Mouse (Mus musculus) T-helper 1 cell (primary cell): ENCODE results near the gene March1.

Source experiments
- in situ Hi-C: fragments of 300-600 bp; cut with MboI, MseI; formaldehyde crosslinking; loops from one replicate; pipeline ENCODE4 v1.15.1; 2025; ENCODE audit warnings: high pct_unique_total_duplicates

The March1 gene

DNA sequence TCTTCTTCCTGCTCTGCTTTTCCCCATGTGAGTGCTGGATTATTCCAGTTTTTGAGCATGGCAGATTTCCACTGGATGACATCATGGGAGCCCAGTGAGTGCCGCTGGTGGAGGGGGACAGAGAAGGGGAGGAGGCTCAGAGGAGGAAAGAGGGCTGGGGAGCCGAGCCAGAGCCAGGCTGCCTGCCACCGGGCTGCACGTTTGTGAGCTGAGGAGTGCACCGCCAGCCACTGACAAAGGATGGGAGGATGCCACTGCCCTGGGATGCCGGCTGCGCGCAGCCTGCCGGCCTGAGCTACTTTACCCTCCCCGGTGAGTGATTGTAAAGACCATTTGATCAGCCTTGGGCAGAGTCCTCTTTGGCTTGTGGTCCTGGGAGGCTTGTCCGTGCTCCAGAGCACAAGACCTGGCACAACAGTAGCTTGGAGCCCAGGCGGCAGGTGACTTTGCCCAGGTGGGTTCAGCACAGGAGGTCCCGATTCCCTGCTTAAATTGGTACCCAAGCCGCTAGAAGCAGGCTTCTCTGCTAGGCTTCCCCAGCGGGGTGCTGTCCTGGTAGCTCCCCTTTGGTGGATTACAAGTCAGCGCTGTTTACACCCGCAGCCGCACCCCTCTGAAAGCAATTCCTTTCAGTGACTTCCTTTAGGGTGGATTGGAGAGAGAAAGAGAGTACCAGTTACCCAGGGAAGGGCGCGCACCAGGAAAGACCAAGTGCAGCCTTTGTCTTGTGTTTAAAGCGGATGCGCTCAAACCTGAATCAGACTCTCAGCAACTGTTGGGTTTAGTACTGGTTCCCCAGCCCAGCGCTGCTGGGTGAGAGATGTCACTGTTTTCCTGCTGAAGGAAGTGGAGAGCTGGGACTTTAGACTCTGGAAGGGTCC lies at the start of gene March1:
Gene March1 (plus strand): TSS at position 30 of the 881 bp plus-strand sequence.
- in situ Hi-C loops, result no loop called here

DNA sequence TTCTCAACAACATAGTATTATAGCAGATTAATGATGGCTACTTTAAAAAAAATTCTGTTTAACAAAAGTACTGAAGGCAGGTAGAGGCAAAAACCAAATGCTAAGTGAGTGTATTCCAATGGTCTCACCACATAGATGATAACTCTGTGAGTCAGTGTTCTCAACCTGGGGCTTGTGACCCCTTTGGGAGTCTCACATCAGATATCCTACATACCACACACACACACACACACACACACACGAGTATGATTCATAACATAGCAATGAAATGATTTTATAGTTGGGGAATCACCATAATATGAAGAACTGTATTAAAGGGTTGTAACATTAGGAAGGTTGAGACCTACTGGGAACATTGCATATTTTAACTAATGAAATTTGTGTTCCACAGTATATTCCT lies 30.8 kb upstream of the March1 start:
- in situ Hi-C loops, result no loop called here

- in situ Hi-C loops, result no loop called here
Measured at GRCm38 (mm10) chr8:65603241-65603640, 14.5 kb upstream of the March1 start.

DNA sequence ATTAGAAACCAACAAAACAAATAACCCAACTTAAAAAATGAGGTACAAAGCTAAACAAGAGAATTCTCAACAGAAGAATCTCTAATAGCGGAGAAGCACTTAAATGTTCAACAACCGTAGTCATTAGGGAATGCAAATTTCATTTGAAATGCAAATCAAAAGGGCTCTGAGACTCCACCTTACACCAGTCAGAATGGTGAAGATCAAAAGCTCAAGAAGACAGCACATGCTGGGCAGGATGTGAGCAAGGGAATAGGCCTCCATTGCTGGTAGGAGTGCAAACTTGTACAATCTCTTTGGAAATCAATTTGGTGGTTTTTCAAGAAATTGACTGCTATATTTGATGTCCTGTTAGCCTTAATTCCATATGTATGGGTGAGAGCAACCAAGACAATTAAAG lies 8.2 kb upstream of the March1 start:
- in situ Hi-C loops, result no loop called here

- in situ Hi-C loops, result no loop called here
Measured at GRCm38 (mm10) chr8:65618966-65619365, 1.3 kb downstream of the March1 start.

DNA sequence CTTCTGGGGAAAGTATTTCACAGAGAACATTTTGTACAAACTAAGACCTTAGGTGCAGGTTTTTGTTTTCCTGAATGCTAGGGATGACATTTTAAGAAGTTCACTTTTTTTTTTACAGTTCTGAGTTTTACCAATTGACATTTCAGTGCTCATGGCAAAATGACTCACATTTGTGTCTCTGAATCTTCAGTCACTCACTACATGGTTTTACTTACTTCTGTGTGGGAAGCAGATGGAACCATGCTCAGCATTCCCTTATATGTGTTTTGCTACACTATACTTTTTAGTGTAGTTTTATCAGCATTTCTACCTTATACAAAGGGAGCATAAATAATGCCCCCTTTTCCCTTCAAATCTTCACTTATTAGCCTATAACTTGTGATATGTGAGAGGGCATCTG lies 27.2 kb downstream of the March1 start:
- in situ Hi-C loops, result no loop called here

- in situ Hi-C loops, result no loop called here
Measured at GRCm38 (mm10) chr8:65645502-65645901, 27.8 kb downstream of the March1 start.

DNA sequence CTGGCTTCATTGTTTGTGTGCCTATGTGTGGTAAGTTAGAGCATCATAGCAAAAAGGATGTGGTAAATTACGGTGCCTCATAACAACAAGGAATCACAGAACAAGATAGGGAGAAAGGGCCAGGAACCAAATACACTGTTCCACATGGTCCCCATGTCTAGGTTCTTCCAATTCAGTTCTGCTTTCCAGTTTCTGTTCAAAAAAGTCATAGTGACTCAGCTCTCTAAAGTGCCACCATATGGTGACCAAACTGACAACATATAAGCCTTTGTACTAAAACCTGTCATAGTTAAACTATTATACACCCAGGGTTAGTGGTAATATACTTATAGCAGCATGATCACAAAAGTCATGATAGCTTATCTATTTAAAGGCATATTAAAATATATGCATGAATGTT lies 28.2 kb downstream of the March1 start:
- in situ Hi-C loops, result no loop called here

- in situ Hi-C loops, result no loop called here
Measured at GRCm38 (mm10) chr8:65655924-65656323, 38.2 kb downstream of the March1 start.

DNA sequence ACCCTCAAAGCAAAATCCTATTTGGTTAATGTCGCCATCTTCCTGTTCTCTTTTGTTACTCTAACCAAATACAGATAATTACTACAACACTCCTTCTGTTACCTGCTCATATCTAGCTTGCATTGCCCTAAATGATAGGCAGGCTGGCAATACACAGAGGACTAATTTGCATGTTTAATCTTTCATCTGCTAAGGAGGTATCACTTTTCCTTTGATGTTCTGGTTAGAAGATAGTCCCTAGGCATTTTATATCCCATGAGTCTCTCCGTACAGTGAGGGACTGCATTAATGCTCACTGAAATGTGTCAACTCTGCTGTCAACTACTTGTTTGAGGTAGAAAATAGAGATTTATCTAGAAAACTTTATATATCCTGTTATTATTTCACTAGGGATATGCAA lies 44.2 kb downstream of the March1 start:
- in situ Hi-C loops, result no loop called here

DNA sequence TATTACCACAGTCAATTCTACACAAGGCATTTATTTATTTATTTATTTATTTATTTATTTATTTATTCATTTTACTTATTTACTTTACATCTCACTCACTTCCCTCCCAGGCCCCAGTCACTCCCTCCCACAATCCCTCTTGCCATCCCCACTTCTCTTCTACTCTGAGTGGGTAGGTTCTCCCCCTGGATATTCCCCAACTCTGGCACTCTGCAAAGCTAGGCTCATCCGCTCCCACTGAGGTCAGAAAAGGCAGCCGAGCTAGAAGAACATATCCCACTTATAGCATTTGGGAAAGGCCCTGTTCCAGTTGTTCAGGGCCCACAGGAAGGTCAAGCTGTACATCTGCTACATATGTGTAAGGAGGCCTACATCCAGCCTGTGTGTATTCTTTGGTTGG lies 48.1 kb downstream of the March1 start:
- in situ Hi-C loops, result no loop called here

GRCm38 (mm10) chr8:65743066-65743465 lies 125.4 kb downstream of the March1 start:
- in situ Hi-C loops, result no loop called here

GRCm38 (mm10) chr8:65775815-65776214 lies 158.1 kb downstream of the March1 start:
- in situ Hi-C loops, result no loop called here

DNA sequence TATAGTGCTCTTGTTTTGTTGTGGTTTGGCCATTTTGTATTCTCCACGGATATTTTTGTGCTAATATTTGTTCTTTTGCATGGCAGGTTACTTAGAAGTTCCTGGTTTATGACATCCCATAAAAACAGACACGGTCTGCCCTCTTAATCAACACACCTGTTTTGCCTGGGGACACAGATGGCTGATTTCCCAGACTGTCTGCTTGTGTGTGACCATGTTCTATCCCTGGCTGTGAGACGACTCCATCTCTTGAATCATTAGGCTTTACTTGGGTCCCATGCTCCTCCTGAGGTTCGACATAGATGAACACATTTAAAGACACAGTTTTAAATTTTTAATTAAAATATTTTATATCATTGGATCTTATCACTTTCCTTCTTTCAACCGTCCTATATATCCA lies 163.5 kb downstream of the March1 start:
- in situ Hi-C loops, result no loop called here

GRCm38 (mm10) chr8:65812971-65813370 lies 195.3 kb downstream of the March1 start:
- in situ Hi-C loops, result no loop called here

GRCm38 (mm10) chr8:65922294-65923019 lies 304.8 kb downstream of the March1 start:
- in situ Hi-C loops, result no loop called here

- in situ Hi-C loops, result no loop called here
Measured at GRCm38 (mm10) chr8:65956948-65957347, 339.2 kb downstream of the March1 start.

DNA sequence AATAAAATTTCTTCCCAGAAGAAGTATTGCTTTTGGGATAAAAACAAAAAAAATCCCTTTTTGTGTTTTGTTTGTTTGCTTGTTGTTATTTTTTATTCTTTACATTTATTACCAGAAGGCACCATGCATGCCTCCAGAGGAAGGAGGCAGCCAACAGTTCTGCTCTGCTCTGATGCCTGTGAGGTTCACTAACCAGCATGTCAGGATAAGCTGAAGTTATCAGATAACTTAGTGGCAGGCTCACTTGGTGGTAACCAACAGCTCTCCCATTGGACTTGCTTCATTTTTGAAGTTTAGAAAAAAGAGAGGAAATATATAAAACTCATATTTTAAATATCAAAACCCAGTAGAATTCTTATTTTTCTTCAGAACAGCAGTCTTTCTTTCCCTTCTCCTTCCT lies 339.8 kb downstream of the March1 start:
- in situ Hi-C loops, result no loop called here

DNA sequence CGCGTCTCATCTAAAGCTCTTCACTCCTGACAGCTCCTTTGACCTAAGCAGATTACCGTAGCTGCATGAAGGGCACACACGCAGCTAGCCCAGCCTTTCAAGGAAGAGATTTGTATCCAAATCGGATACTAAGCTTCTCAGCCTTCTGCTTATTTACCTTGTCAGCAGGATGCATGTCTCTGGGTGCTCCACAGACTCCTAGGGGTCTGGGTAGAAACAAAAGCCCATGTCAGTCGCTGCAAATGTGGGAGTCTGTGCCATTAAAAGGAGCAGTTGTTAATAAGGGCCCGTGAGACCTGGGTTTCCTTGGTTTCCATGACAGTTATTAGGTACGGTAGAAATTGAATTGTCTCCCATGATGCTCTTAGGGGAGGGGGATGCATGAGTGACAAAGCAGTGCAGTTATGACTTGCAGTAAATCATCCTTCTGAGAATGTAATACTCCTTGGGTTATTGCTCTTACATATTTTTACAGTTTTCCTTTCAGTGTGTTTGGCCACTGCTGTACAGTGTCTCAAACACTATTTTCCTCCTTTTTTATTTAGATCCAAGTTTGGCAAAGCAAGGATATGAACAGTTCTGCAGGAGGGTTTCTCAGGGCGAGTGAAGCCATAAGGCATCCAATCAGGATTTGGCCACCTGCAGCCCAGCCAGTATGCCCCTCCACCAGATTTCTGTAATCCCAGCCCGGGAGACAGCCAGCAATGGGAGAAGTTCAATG lies 349.0 kb downstream of the March1 start:
- in situ Hi-C loops, result no loop called here

- in situ Hi-C loops, result no loop called here
Measured at GRCm38 (mm10) chr8:65967223-65967778, 349.6 kb downstream of the March1 start.

DNA sequence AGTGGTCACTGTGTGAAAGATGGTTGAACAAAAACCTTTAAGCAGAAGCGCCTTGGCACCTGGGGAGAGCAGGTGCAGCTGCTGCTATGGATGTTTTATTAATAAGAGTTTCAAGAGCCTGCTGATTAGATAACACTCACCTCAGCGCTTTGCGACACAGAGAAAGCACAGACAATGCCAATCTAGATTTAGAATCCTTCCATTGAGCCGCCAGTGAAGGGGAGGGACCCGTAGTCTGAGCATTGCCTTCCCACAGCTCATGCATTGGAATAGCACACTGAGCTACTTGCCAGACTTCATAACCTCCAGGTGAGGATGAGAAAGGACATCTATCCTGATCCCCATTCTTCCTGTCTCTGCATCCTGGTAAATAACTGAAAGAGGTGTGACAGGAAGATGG lies 359.2 kb downstream of the March1 start:
- in situ Hi-C loops, result no loop called here

DNA sequence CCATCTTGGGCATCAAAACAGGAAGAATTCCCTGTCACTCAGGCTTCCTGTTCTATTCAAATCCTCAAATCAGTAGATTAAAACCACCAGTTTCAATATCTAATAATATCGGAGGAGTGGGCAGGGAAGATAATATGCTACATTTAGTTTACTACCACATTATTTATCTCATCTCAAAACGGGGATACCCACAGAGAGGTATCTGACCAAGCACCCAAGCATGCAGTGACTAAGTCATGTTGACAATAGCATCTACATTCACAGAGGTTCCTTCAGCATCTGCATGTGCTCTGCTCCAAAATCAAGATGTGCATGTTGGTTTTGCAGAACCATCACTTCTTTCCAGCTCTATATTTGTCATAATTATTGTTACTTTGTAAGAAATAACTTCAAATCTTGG lies 364.3 kb downstream of the March1 start:
- in situ Hi-C loops, result no loop called here
